In genomic region chr7:30031379-30031778, GRCm38 (mm10) we compare ENCODE assay signal across 29 mouse cellular contexts. TPM values are rescaled to one million over a fixed set of nuclear protein-coding genes. Genes with fewer than 3 reads are reported as not detected.
"Had no signal": no experiment of that assay in that cellular context is flagged by ENCODE, and none has a peak within 500 bp of the region (broad histone marks: within the 10 kb centered on the region; RNA-seq: fewer than 3 reads in every experiment).

No protein-coding gene starts in this region.

- DNase-seq: gastrocnemius, postnatal 14 days; gastrocnemius, postnatal 36 days; heart, adult 11 months; heart, adult 2 months; heart, postnatal 14 days; heart, postnatal 36 days; kidney, postnatal 14 days; layer of hippocampus, adult 9-11 months; layer of hippocampus, postnatal 36 days; left cerebral cortex, postnatal 4 days; liver, embryonic 13.5 days had no signal

- H3K27ac ChIP-seq: heart, adult 2 months; heart, embryonic 13.5 days; heart, embryonic 15.5 days; hindbrain, embryonic 13.5 days; hindbrain, embryonic 15.5 days; hindbrain, postnatal 0 days; kidney, embryonic 15.5 days; kidney, postnatal 0 days; limb, embryonic 13.5 days; limb, embryonic 15.5 days; liver, embryonic 13.5 days had no signal

- ATAC-seq: hindbrain, postnatal 0 days; intestine, embryonic 16.5 days had no signal

- H3K9me3 ChIP-seq: heart, embryonic 13.5 days; heart, embryonic 15.5 days; hindbrain, embryonic 13.5 days; hindbrain, embryonic 15.5 days; kidney, embryonic 15.5 days; limb, embryonic 13.5 days; limb, embryonic 15.5 days; liver, embryonic 13.5 days had no signal

- H3K4me2 ChIP-seq: heart, embryonic 11.5 days; heart, embryonic 13.5 days; heart, embryonic 15.5 days; hindbrain, embryonic 13.5 days; hindbrain, embryonic 15.5 days; kidney, embryonic 15.5 days; limb, embryonic 13.5 days; limb, embryonic 15.5 days; liver, embryonic 13.5 days had no signal

- H3K4me1 ChIP-seq: heart, embryonic 13.5 days; heart, embryonic 15.5 days; hindbrain, embryonic 13.5 days; hindbrain, embryonic 15.5 days; kidney, embryonic 15.5 days; limb, embryonic 15.5 days had no signal

- H3K27me3 ChIP-seq: heart, embryonic 13.5 days; heart, embryonic 15.5 days; hindbrain, embryonic 13.5 days; hindbrain, embryonic 15.5 days; kidney, embryonic 15.5 days; limb, embryonic 13.5 days; limb, embryonic 15.5 days; liver, embryonic 13.5 days had no signal

- H3K9ac ChIP-seq: heart, embryonic 13.5 days; heart, embryonic 15.5 days; hindbrain, embryonic 13.5 days; hindbrain, embryonic 15.5 days; kidney, embryonic 15.5 days; limb, embryonic 13.5 days; limb, embryonic 15.5 days; liver, embryonic 13.5 days had no signal

- H3K4me3 ChIP-seq: heart, adult 2 months; heart, embryonic 13.5 days; heart, embryonic 15.5 days; hindbrain, embryonic 13.5 days; hindbrain, embryonic 15.5 days; kidney, embryonic 15.5 days; limb, embryonic 13.5 days; limb, embryonic 15.5 days; liver, embryonic 13.5 days had no signal

RNA-seq across cellular contexts. Expression of gene Gm26920, which starts 58.8 kb away (rescaled TPM):
- total RNA-seq: gastrocnemius, adult 18-20 months; gastrocnemius, postnatal 36 days; heart, postnatal 14 days; heart, postnatal 36 days; hematopoietic stem cell, adult 5-6 weeks; hindbrain, postnatal 0 days; layer of hippocampus, adult 8-10 months; layer of hippocampus, postnatal 14 days; left cerebral cortex, postnatal 25 days; liver, adult 2 months had no signal
- polyA plus RNA-seq: heart, adult 2 months; kidney, adult 2 months; liver, adult 2 months; liver, embryonic 13.5 days had no signal
